ENCODE assay signal across 25 mouse cellular contexts in genomic region chr11:77860947-77861346, GRCm38 (mm10). TPM values are rescaled to one million over a fixed set of nuclear protein-coding genes. Genes with fewer than 3 reads are reported as not detected.
DNase-seq lines count a peak whose midpoint lies in the region; ATAC-seq and TF ChIP-seq lines count a peak whose summit lies in the region.
"Had no signal": no experiment of that assay in that cellular context is flagged by ENCODE, and none has a peak within 500 bp of the region (broad histone marks: within the 10 kb centered on the region; RNA-seq: fewer than 3 reads in every experiment).

No protein-coding gene starts in this region.

- TF ChIP-seq POLR2A in myocyte (IDR thresholded peaks at IDR 0.05; ENCODE audit: insufficient read length, low read depth): no peak

- no peak for ATAC-seq in intestine, embryonic 15.5 days
- ATAC-seq in heart, embryonic 12.5 days (ENCODE audit: insufficient number of reproducible peaks, low FRiP score): no peak
- ATAC-seq: forebrain, embryonic 16.5 days; hindbrain, postnatal 0 days; Patski had no signal

- no peak overlapping the region for H3ac ChIP-seq in myocyte (ENCODE audit: control insufficient read depth, insufficient read length)

- peaks cover 28% of the 10 kb centered on the region for H3K36me3 ChIP-seq in myocyte (ENCODE audit: control insufficient read depth, insufficient read depth)
- peaks cover 8% of the 10 kb centered on the region; the same call in 1 of the 2 replicates for H3K36me3 ChIP-seq in intestine, embryonic 15.5 days
- peaks cover 96% of the 10 kb centered on the region for H3K36me3 ChIP-seq in heart, embryonic 12.5 days

- H3K4me1 ChIP-seq in intestine, embryonic 15.5 days (replicated peaks): no peaks in the 10 kb centered on the region
- H3K4me1 ChIP-seq in heart, embryonic 12.5 days (replicated peaks): no peaks in the 10 kb centered on the region
- H3K4me1 ChIP-seq: heart, embryonic 15.5 days had no signal

- peak overlapping the region; percentile 11 for H3K27ac ChIP-seq in layer of hippocampus, adult 2 months
- H3K27ac ChIP-seq in intestine, embryonic 15.5 days: no peak overlapping the region
- no peak overlapping the region for H3K27ac ChIP-seq in heart, embryonic 12.5 days (ENCODE audit: poor library complexity, severe bottlenecking)
- H3K27ac ChIP-seq: embryonic facial prominence, embryonic 12.5 days; heart, embryonic 10.5 days; heart, embryonic 15.5 days; hindbrain, postnatal 0 days had no signal

- no peaks in the 10 kb centered on the region for H3K27me3 ChIP-seq in myocyte (ENCODE audit: control insufficient read depth, insufficient read depth, insufficient read length)
- no peaks in the 10 kb centered on the region for H3K27me3 ChIP-seq in intestine, embryonic 15.5 days (replicated peaks)
- H3K27me3 ChIP-seq in heart, embryonic 12.5 days (replicated peaks): no peaks in the 10 kb centered on the region
- H3K27me3 ChIP-seq: CH12.LX; heart, embryonic 15.5 days; Patski had no signal

- WGBS in intestine, embryonic 15.5 days: 83% methylated on average over 9 of the region's 9 CpGs
- WGBS in heart, embryonic 12.5 days: 73% methylated on average over 9 of the region's 9 CpGs

- no peak overlapping the region for H3K9ac ChIP-seq in intestine, embryonic 15.5 days
- H3K9ac ChIP-seq in heart, embryonic 12.5 days: no peak overlapping the region
- H3K9ac ChIP-seq: embryonic facial prominence, embryonic 12.5 days; heart, embryonic 15.5 days had no signal

- H3K4me2 ChIP-seq in myocyte (ENCODE audit: low read depth): no peak overlapping the region
- H3K4me2 ChIP-seq in intestine, embryonic 15.5 days (replicated peaks): no peak overlapping the region
- H3K4me2 ChIP-seq in heart, embryonic 12.5 days: no peak overlapping the region
- H3K4me2 ChIP-seq: embryonic facial prominence, embryonic 12.5 days; heart, embryonic 15.5 days; hindbrain, embryonic 13.5 days had no signal

- no peaks in the 10 kb centered on the region for H3K79me2 ChIP-seq in myocyte (ENCODE audit: control insufficient read depth, insufficient read depth)

- no peak for TF ChIP-seq CTCF in layer of hippocampus, adult 2 months (conservative IDR thresholded peaks at IDR 0.05)

- no peaks in the 10 kb centered on the region for H3K9me3 ChIP-seq in intestine, embryonic 15.5 days
- no peaks in the 10 kb centered on the region for H3K9me3 ChIP-seq in heart, embryonic 12.5 days (replicated peaks)
- H3K9me3 ChIP-seq: embryonic facial prominence, embryonic 12.5 days; heart, embryonic 10.5 days; heart, embryonic 15.5 days; hindbrain, embryonic 13.5 days had no signal

- H3K4me3 ChIP-seq in layer of hippocampus, adult 2 months: no peak overlapping the region
- H3K4me3 ChIP-seq in myocyte: no peak overlapping the region
- no peak overlapping the region for H3K4me3 ChIP-seq in intestine, embryonic 15.5 days (replicated peaks)
- H3K4me3 ChIP-seq in heart, embryonic 12.5 days: no peak overlapping the region
- H3K4me3 ChIP-seq: embryonic facial prominence, embryonic 12.5 days; heart, embryonic 10.5 days; heart, embryonic 15.5 days; hindbrain, embryonic 13.5 days had no signal

- DNase-seq in layer of hippocampus, adult 2 months (ENCODE audit: low spot score in 2 of 2): peak in 1 of 2 experiments; percentile 39
- no peak for DNase-seq in layer of hippocampus, adult 9-11 months
- peak; percentile 82 for DNase-seq in right cerebral cortex, adult 18-20 months
- DNase-seq in right cerebral cortex, postnatal 4 days: no peak
- peak; percentile 90 for DNase-seq in brain, adult 2 months (ENCODE audit: low read depth, low spot score)
- DNase-seq: adrenal gland, adult 8-10 months; adrenal gland, postnatal 36 days; cerebellum, adult 11-12 months; cerebellum, adult 9-10 months; cerebellum, postnatal 25 days; gastrocnemius, postnatal 10 days; heart, adult 18-20 months; heart, postnatal 14 days had no signal

TF ChIP-seq in myocyte, 11 proteins besides CTCF, POLR2A, EP300 and RAD21:
- no peak for TF ChIP-seq TCF12 (IDR thresholded peaks at IDR 0.05; ENCODE audit: insufficient read depth, poor library complexity, severe bottlenecking)
- TF ChIP-seq POLR2AphosphoS2 (IDR thresholded peaks at IDR 0.05; ENCODE audit: insufficient read length, low read depth): peak; percentile 36

RNA-seq across cellular contexts. Expression of gene Pipox, which starts 32.9 kb away (rescaled TPM):
- 1 to 10 TPM in 1 of 2 experiments, under 1 TPM in 1; 0.84 to 1.2 TPM for total RNA-seq in layer of hippocampus, adult 2 months (2021)
- polyA plus RNA-seq in myocyte (2012; fragmentation: generic; extraction: Trizol): not detected
- polyA plus RNA-seq in intestine, embryonic 15.5 days (2015; fragmentation: Nextera tagmentation; extraction: Ambion mirVana): 29.8 and 36.1 TPM in 2 replicates
- polyA plus RNA-seq in heart, embryonic 12.5 days (2016; fragmentation: Nextera tagmentation; extraction: Ambion mirVana): 2.3 and 3.1 TPM in 2 replicates
- total RNA-seq: hematopoietic stem cell, adult 5-6 weeks had no signal

Comparison
In these comparisons a context has a peak if more than half of its experiments do, and no peak if none do; other contexts are left out.
1. DNase-seq: peak in right cerebral cortex, adult 18-20 months (single experiment) and brain, adult 2 months (single experiment); none in layer of hippocampus, adult 9-11 months (single experiment) and right cerebral cortex, postnatal 4 days (single experiment).